Mouse (Mus musculus): Measurements from ENCODE around the gene Rassf6.

DNA sequence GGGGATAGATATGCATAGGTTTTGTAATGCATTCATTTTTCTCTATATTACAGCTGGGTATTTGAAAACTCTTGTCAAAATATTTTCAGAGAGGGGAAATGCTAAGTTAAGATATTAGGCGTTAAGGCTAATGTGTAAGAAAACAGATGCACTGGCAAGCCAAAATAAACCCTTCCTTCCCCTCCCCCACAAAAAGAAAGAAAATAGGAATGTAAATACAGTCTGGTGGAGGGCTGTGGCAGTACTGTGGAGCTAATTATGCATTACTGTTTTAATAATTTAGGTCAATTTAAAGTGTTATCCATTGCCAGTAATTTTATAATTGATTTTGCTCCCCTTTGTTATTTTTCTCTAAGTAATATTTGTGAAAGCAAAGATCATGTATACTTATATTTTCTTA lies 11.9 kb downstream of the Rassf6 start:
- TF ChIP-seq CTCF (IDR thresholded peaks at IDR 0.05; ENCODE audit: low read depth, low read length) = no peak
- no peak for TF ChIP-seq POLR2A (IDR thresholded peaks at IDR 0.05; ENCODE audit: extremely low read depth, insufficient read depth, low read length)
